Comparison of ENCODE assay signal across 9 mouse cellular contexts in genomic region chr13:23747892-23748288, GRCm38 (mm10). TPM values are rescaled to one million over a fixed set of nuclear protein-coding genes. Genes with fewer than 3 reads are reported as not detected.
DNase-seq lines count a peak whose midpoint lies in the region; ATAC-seq and TF ChIP-seq lines count a peak whose summit lies in the region.
"Had no signal": no experiment of that assay in that cellular context is flagged by ENCODE, and none has a peak within 500 bp of the region (broad histone marks: within the 10 kb centered on the region; RNA-seq: fewer than 3 reads in every experiment).

No protein-coding gene starts in this region.

- H3K27me3 ChIP-seq in hindbrain, embryonic 10.5 days (ENCODE audit: insufficient read depth, poor library complexity, severe bottlenecking): no peaks in the 10 kb centered on the region
- H3K27me3 ChIP-seq in hindbrain, postnatal 0 days (ENCODE audit: insufficient read depth, low read length): no peaks in the 10 kb centered on the region
- no peaks in the 10 kb centered on the region for H3K27me3 ChIP-seq in MEL (ENCODE audit: control insufficient read depth in 1 of 2, insufficient read depth in 2 of 2, low read length in 2 of 2)
- no peaks in the 10 kb centered on the region for H3K27me3 ChIP-seq in forebrain, embryonic 13.5 days
- no peaks in the 10 kb centered on the region for H3K27me3 ChIP-seq in liver, embryonic 16.5 days (ENCODE audit: control insufficient read depth, insufficient read depth, low read depth, low read length)

- TF ChIP-seq RAD21 in MEL (IDR thresholded peaks at IDR 0.05; ENCODE audit: low read depth, low read length): no peak

- peaks cover 35% of the 10 kb centered on the region for H3K4me1 ChIP-seq in hindbrain, embryonic 10.5 days (replicated peaks)
- H3K4me1 ChIP-seq in hindbrain, postnatal 0 days (ENCODE audit: insufficient read depth, low read length): 0 out of 2 replicates have a peak, but pooled peaks cover 4% of the 10 kb centered on the region
- H3K4me1 ChIP-seq in MEL (ENCODE audit: control insufficient read depth in 1 of 2, insufficient read depth in 2 of 2, low read length in 2 of 2): peaks cover 0 to 16% of the 10 kb centered on the region in 2 experiments; a peak in 2 of 4 replicates
- H3K4me1 ChIP-seq in forebrain, embryonic 13.5 days: peaks cover 28% of the 10 kb centered on the region
- H3K4me1 ChIP-seq in liver, embryonic 16.5 days (ENCODE audit: control insufficient read depth, low read depth, low read length): peaks cover 28% of the 10 kb centered on the region

- peak; percentile 57 for DNase-seq in hindbrain, embryonic 10.5 days (ENCODE audit: low spot score)
- no peak for DNase-seq in hindbrain, postnatal 0 days (ENCODE audit: low spot score)
- peak; percentile 77 for DNase-seq in MEL (ENCODE audit: low read depth, low spot score)
- no peak for DNase-seq in MN1 (ENCODE audit: low spot score)
- DNase-seq in frontal cortex, postnatal 10 days (ENCODE audit: low spot score in 2 of 2): no peak
- DNase-seq in layer of hippocampus, adult 11-12 months (ENCODE audit: low spot score): no peak
- DNase-seq: gastrocnemius, adult 2 months had no signal

- no peaks in the 10 kb centered on the region for H3K9me3 ChIP-seq in hindbrain, embryonic 10.5 days
- no peaks in the 10 kb centered on the region for H3K9me3 ChIP-seq in hindbrain, postnatal 0 days (ENCODE audit: low read length)
- no peaks in the 10 kb centered on the region for H3K9me3 ChIP-seq in MEL (replicated peaks; ENCODE audit: insufficient read depth, low read length)
- H3K9me3 ChIP-seq in forebrain, embryonic 13.5 days (replicated peaks): no peaks in the 10 kb centered on the region
- H3K9me3 ChIP-seq in liver, embryonic 16.5 days (replicated peaks; ENCODE audit: control insufficient read depth, low read length): no peaks in the 10 kb centered on the region

- H3K79me2 ChIP-seq in MEL (ENCODE audit: control insufficient read depth, insufficient read depth, low read length, poor library complexity): peaks cover 1% of the 10 kb centered on the region; the same call in 1 of the 2 replicates

- 8% methylated on average over 4 of the region's 4 CpGs for WGBS in hindbrain, embryonic 10.5 days
- 7% methylated on average over 4 of the region's 4 CpGs for WGBS in hindbrain, postnatal 0 days
- WGBS in forebrain, embryonic 13.5 days: 7% methylated on average over 4 of the region's 4 CpGs
- 5% methylated on average over 4 of the region's 4 CpGs for WGBS in liver, embryonic 16.5 days (ENCODE audit: insufficient replicate concordance)

- ATAC-seq in hindbrain, postnatal 0 days: no peak
- ATAC-seq in forebrain, embryonic 13.5 days: no peak
- ATAC-seq in liver, embryonic 16.5 days (ENCODE audit: low read depth): no peak

- no peak overlapping the region for H3K4me2 ChIP-seq in hindbrain, postnatal 0 days (ENCODE audit: low read depth, low read length)
- peak overlapping the region; percentile 67 for H3K4me2 ChIP-seq in forebrain, embryonic 13.5 days
- peak overlapping the region; percentile 76 for H3K4me2 ChIP-seq in liver, embryonic 16.5 days (ENCODE audit: low read depth, low read length)

- no peaks in the 10 kb centered on the region for H3K36me3 ChIP-seq in hindbrain, embryonic 10.5 days
- no peaks in the 10 kb centered on the region for H3K36me3 ChIP-seq in hindbrain, postnatal 0 days (ENCODE audit: insufficient read depth, low read length)
- H3K36me3 ChIP-seq in MEL (ENCODE audit: control insufficient read depth in 1 of 2, insufficient read depth in 2 of 2, low read length in 2 of 2): peaks cover 0 to 40% of the 10 kb centered on the region in 2 experiments; a peak in 2 of 4 replicates
- H3K36me3 ChIP-seq in forebrain, embryonic 13.5 days (ENCODE audit: poor library complexity, severe bottlenecking): no peaks in the 10 kb centered on the region
- H3K36me3 ChIP-seq in liver, embryonic 16.5 days (ENCODE audit: control insufficient read depth, insufficient read depth): no peaks in the 10 kb centered on the region

- H3K27ac ChIP-seq in hindbrain, embryonic 10.5 days: peak overlapping the region; percentile 97
- no peak overlapping the region; the same call in 1 of the 2 replicates for H3K27ac ChIP-seq in hindbrain, postnatal 0 days
- H3K27ac ChIP-seq in MEL (ENCODE audit: control insufficient read depth, low read depth, low read length): peak overlapping the region; percentile 99
- H3K27ac ChIP-seq in forebrain, embryonic 13.5 days: peak overlapping the region; percentile 96
- H3K27ac ChIP-seq in liver, embryonic 16.5 days (ENCODE audit: low read length): peak overlapping the region; percentile 100

- TF ChIP-seq POLR2A in MEL (IDR thresholded peaks at IDR 0.05; ENCODE audit: control insufficient read depth in 1 of 2, insufficient read depth in 1 of 2, low read depth in 1 of 2, low read length in 2 of 2, poor library complexity in 1 of 2): no peak; a peak in 1 of 4 replicates

- no peak overlapping the region for H3K9ac ChIP-seq in hindbrain, postnatal 0 days (replicated peaks; ENCODE audit: low read length)
- peak overlapping the region; percentile 85 for H3K9ac ChIP-seq in MEL (ENCODE audit: control insufficient read depth, low read depth, low read length, poor library complexity, severe bottlenecking)
- H3K9ac ChIP-seq in forebrain, embryonic 13.5 days: peak overlapping the region; percentile 76; the same call in 1 of the 2 replicates
- H3K9ac ChIP-seq in liver, embryonic 16.5 days (ENCODE audit: low read depth, low read length): peak overlapping the region; percentile 76

- no peak for TF ChIP-seq EP300 in MEL (IDR thresholded peaks at IDR 0.05; ENCODE audit: low read depth in 1 of 2, low read length in 2 of 2)

- peak overlapping the region; percentile 59 for H3K4me3 ChIP-seq in hindbrain, embryonic 10.5 days
- no peak overlapping the region for H3K4me3 ChIP-seq in hindbrain, postnatal 0 days (ENCODE audit: low read length)
- peak overlapping the region; percentile 2 to 17; a peak in 3 of 4 replicates for H3K4me3 ChIP-seq in MEL (ENCODE audit: control insufficient read depth in 1 of 2, insufficient read depth in 1 of 2, low read depth in 2 of 2, low read length in 2 of 2)
- 0 out of 2 replicates have a peak overlapping the region, but pooled peaks have one; percentile 38 for H3K4me3 ChIP-seq in forebrain, embryonic 13.5 days
- H3K4me3 ChIP-seq in liver, embryonic 16.5 days (ENCODE audit: low read depth, low read length): peak overlapping the region; percentile 66

- no peak for TF ChIP-seq CTCF in hindbrain, postnatal 0 days (IDR thresholded peaks at IDR 0.05; ENCODE audit: low read depth)
- no peak for TF ChIP-seq CTCF in MEL (IDR thresholded peaks at IDR 0.05 in 2 of 3, conservative IDR thresholded peaks at IDR 0.05 in 1 of 3; ENCODE audit: control insufficient read depth in 1 of 3, insufficient read depth in 1 of 3, low read depth in 2 of 3, low read length in 3 of 3, poor library complexity in 1 of 3, severe bottlenecking in 1 of 3)

RNA-seq across cellular contexts. Expression of gene Hist1h2bb, which starts 1.4 kb away (rescaled TPM):
- polyA plus RNA-seq in hindbrain, embryonic 10.5 days (2016; fragmentation: Nextera tagmentation; extraction: Ambion mirVana): 1.8 and 2.4 TPM in 2 replicates
- total RNA-seq in hindbrain, postnatal 0 days (2014; rRNA removed): 1,454 and 1,759 TPM in 2 replicates
- 0.49 and 0.55 TPM in 2 replicates for polyA plus RNA-seq in hindbrain, postnatal 0 days (2015; fragmentation: Nextera tagmentation; extraction: Ambion mirVana)
- total RNA-seq in MEL (2012; rRNA removed): 2,278 and 3,150 TPM in 2 replicates
- 1 to 10 TPM in 1 of 2 experiments, not detected in 1; 3.2 TPM for polyA plus RNA-seq in MEL (2012; ENCODE audit: insufficient read depth in 1 of 2, insufficient read length in 2 of 2, low read depth in 1 of 2, low replicate concordance in 2 of 2, missing spikeins in 1 of 2)
- 3.0 and 5.5 TPM in 2 replicates for polyA plus RNA-seq in forebrain, embryonic 13.5 days (2015; fragmentation: Nextera tagmentation; extraction: Ambion mirVana)
- polyA plus RNA-seq in liver, embryonic 16.5 days (2015; fragmentation: Nextera tagmentation; extraction: Ambion mirVana): 3.2 and 6.3 TPM in 2 replicates

RNA-seq across cellular contexts. Expression of gene Hist1h3c, which starts 2.5 kb away (rescaled TPM):
- polyA plus RNA-seq in hindbrain, embryonic 10.5 days (2016; fragmentation: Nextera tagmentation; extraction: Ambion mirVana): 6.9 and 8.6 TPM in 2 replicates
- 1,362 and 1,480 TPM in 2 replicates for total RNA-seq in hindbrain, postnatal 0 days (2014; rRNA removed)
- 1.6 and 2.1 TPM in 2 replicates for polyA plus RNA-seq in hindbrain, postnatal 0 days (2015; fragmentation: Nextera tagmentation; extraction: Ambion mirVana)
- 1,651 and 2,239 TPM in 2 replicates for total RNA-seq in MEL (2012; rRNA removed)
- 1 to 10 TPM in 1 of 2 experiments, not detected in 1; 1.7 TPM for polyA plus RNA-seq in MEL (2012; ENCODE audit: insufficient read depth in 1 of 2, insufficient read length in 2 of 2, low read depth in 1 of 2, low replicate concordance in 2 of 2, missing spikeins in 1 of 2)
- polyA plus RNA-seq in forebrain, embryonic 13.5 days (2015; fragmentation: Nextera tagmentation; extraction: Ambion mirVana): 8.8 and 10.8 TPM in 2 replicates
- polyA plus RNA-seq in liver, embryonic 16.5 days (2015; fragmentation: Nextera tagmentation; extraction: Ambion mirVana): 4.4 and 7.4 TPM in 2 replicates
- total RNA-seq: gastrocnemius, adult 2 months had no signal

RNA-seq across cellular contexts. Expression of gene Hist1h2ab, which starts 3.0 kb away (rescaled TPM):
- polyA plus RNA-seq in hindbrain, embryonic 10.5 days (2016; fragmentation: Nextera tagmentation; extraction: Ambion mirVana): 45.2 and 49.3 TPM in 2 replicates
- total RNA-seq in hindbrain, postnatal 0 days (2014; rRNA removed): 349 and 438 TPM in 2 replicates
- polyA plus RNA-seq in hindbrain, postnatal 0 days (2015; fragmentation: Nextera tagmentation; extraction: Ambion mirVana): 7.4 and 10.4 TPM in 2 replicates
- total RNA-seq in MEL (2012; rRNA removed): 2,219 and 2,780 TPM in 2 replicates
- polyA plus RNA-seq in MEL (2012; ENCODE audit: insufficient read depth in 1 of 2, insufficient read length in 2 of 2, low read depth in 1 of 2, low replicate concordance in 2 of 2, missing spikeins in 1 of 2): 1 to 10 TPM in 1 of 2 experiments, not detected in 1; 8.0 TPM
- polyA plus RNA-seq in forebrain, embryonic 13.5 days (2015; fragmentation: Nextera tagmentation; extraction: Ambion mirVana): 58.6 and 70.5 TPM in 2 replicates
- 49.0 and 58.5 TPM in 2 replicates for polyA plus RNA-seq in liver, embryonic 16.5 days (2015; fragmentation: Nextera tagmentation; extraction: Ambion mirVana)

RNA-seq across cellular contexts. Expression of gene Hist1h3b, which starts 4.2 kb away (rescaled TPM):
- 5.5 and 8.8 TPM in 2 replicates for polyA plus RNA-seq in hindbrain, embryonic 10.5 days (2016; fragmentation: Nextera tagmentation; extraction: Ambion mirVana)
- total RNA-seq in hindbrain, postnatal 0 days (2014; rRNA removed): 956 and 1,079 TPM in 2 replicates
- 2.6 and 3.2 TPM in 2 replicates for polyA plus RNA-seq in hindbrain, postnatal 0 days (2015; fragmentation: Nextera tagmentation; extraction: Ambion mirVana)
- 1,725 and 2,102 TPM in 2 replicates for total RNA-seq in MEL (2012; rRNA removed)
- polyA plus RNA-seq in MEL (2012; ENCODE audit: insufficient read depth in 1 of 2, insufficient read length in 2 of 2, low read depth in 1 of 2, low replicate concordance in 2 of 2, missing spikeins in 1 of 2): 1 to 10 TPM in 1 of 2 experiments, not detected in 1; 6.6 TPM
- polyA plus RNA-seq in forebrain, embryonic 13.5 days (2015; fragmentation: Nextera tagmentation; extraction: Ambion mirVana): 17.0 and 19.6 TPM in 2 replicates
- 14.4 TPM in 2 replicates for polyA plus RNA-seq in liver, embryonic 16.5 days (2015; fragmentation: Nextera tagmentation; extraction: Ambion mirVana)

RNA-seq across cellular contexts. Expression of gene Hist1h4b, which starts 8.9 kb away (rescaled TPM):
- 4.9 and 5.4 TPM in 2 replicates for polyA plus RNA-seq in hindbrain, embryonic 10.5 days (2016; fragmentation: Nextera tagmentation; extraction: Ambion mirVana)
- 334 and 514 TPM in 2 replicates for total RNA-seq in hindbrain, postnatal 0 days (2014; rRNA removed)
- polyA plus RNA-seq in hindbrain, postnatal 0 days (2015; fragmentation: Nextera tagmentation; extraction: Ambion mirVana): 1.3 and 2.8 TPM in 2 replicates
- total RNA-seq in MEL (2012; rRNA removed): 3,071 and 3,339 TPM in 2 replicates
- polyA plus RNA-seq in MEL (2012; ENCODE audit: insufficient read depth in 1 of 2, insufficient read length in 2 of 2, low read depth in 1 of 2, low replicate concordance in 2 of 2, missing spikeins in 1 of 2): 10 to 100 TPM in 1 of 2 experiments, not detected in 1; 19.0 TPM
- 5.7 and 6.1 TPM in 2 replicates for polyA plus RNA-seq in forebrain, embryonic 13.5 days (2015; fragmentation: Nextera tagmentation; extraction: Ambion mirVana)
- polyA plus RNA-seq in liver, embryonic 16.5 days (2015; fragmentation: Nextera tagmentation; extraction: Ambion mirVana): 3.5 and 5.4 TPM in 2 replicates

Comparison
In these comparisons a context has a peak if more than half of its experiments do, and no peak if none do; other contexts are left out.
1. DNase-seq: peak in hindbrain, embryonic 10.5 days (single experiment) and MEL (single experiment); none in hindbrain, postnatal 0 days (single experiment), MN1 (single experiment), frontal cortex, postnatal 10 days (0 of 2) and layer of hippocampus, adult 11-12 months (single experiment).